Mouse (Mus musculus) G1E (cell line): ENCODE data around the gene St6galnac3.

Experiments
- CTCF ChIP-seq: IDR thresholded peaks from 2 replicates; pipeline ENCODE4 v1.5.1; 2012; ENCODE audit warnings: low read depth, low read length, inconsistent platforms, mixed read lengths
- GATA1 ChIP-seq: IDR thresholded peaks from 2 replicates; pipeline ENCODE4 v1.6.1; 2012; ENCODE audit warnings: borderline replicate concordance, low read length, inconsistent platforms, mixed read lengths
- POLR2AphosphoS5 ChIP-seq: IDR thresholded peaks from 2 replicates; pipeline ENCODE4 v1.6.1; 2012; ENCODE audit warnings: low read depth, low read length, inconsistent platforms; ENCODE audit not compliant: insufficient replicate concordance
- TAL1 ChIP-seq: conservative IDR thresholded peaks from 2 replicates; pipeline ENCODE4 v1.6.1; 2012; ENCODE audit warnings: low read depth, low read length, inconsistent platforms, mixed read lengths

- TF ChIP-seq TAL1 = no peak
- no peak for TF ChIP-seq CTCF
- no peak for TF ChIP-seq GATA1
- TF ChIP-seq POLR2AphosphoS5 = no peak
These were observed 536.8 kb downstream of the St6galnac3 start for GRCm38 (mm10) chr3:153188224-153188623.
